In genomic region chr17:84152976-84153786, GRCm38 (mm10) we compare ENCODE assay signal across 11 mouse cellular contexts. TPM values are rescaled to one million over a fixed set of nuclear protein-coding genes. Genes with fewer than 3 reads are reported as not detected.
DNase-seq lines count a peak whose midpoint lies in the region; ATAC-seq and TF ChIP-seq lines count a peak whose summit lies in the region.
"Had no signal": no experiment of that assay in that cellular context is flagged by ENCODE, and none has a peak within 500 bp of the region (broad histone marks: within the 10 kb centered on the region; RNA-seq: fewer than 3 reads in every experiment).

No protein-coding gene starts in this region.

- no peaks in the 10 kb centered on the region for H3K9me3 ChIP-seq in midbrain, embryonic 10.5 days (replicated peaks)
- no peaks in the 10 kb centered on the region for H3K9me3 ChIP-seq in midbrain, embryonic 13.5 days

- H3K27ac ChIP-seq in midbrain, embryonic 10.5 days (replicated peaks): peak overlapping the region; percentile 61
- no peak overlapping the region for H3K27ac ChIP-seq in midbrain, embryonic 13.5 days
- H3K27ac ChIP-seq in gastrocnemius, adult 2 months: no peak overlapping the region

- H3K4me3 ChIP-seq in midbrain, embryonic 10.5 days: no peak overlapping the region
- H3K4me3 ChIP-seq in midbrain, embryonic 13.5 days (replicated peaks): no peak overlapping the region
- H3K4me3 ChIP-seq in gastrocnemius, adult 2 months: no peak overlapping the region

- DNase-seq in adrenal gland, postnatal 14 days: peak; percentile 45
- no peak for DNase-seq in adrenal gland, postnatal 36 days
- no peak for DNase-seq in midbrain, embryonic 10.5 days (ENCODE audit: low spot score)
- no peak for DNase-seq in gastrocnemius, adult 2 months
- no peak for DNase-seq in frontal cortex, postnatal 10 days (ENCODE audit: low spot score in 2 of 2)
- DNase-seq: cerebellum, adult 9-11 months; kidney, adult 9 months; lung, postnatal 14 days had no signal

- no peak overlapping the region for H3K9ac ChIP-seq in midbrain, embryonic 13.5 days (replicated peaks)

- no peak for ATAC-seq in midbrain, embryonic 13.5 days
- ATAC-seq in erythroblast, adult 5-6 weeks (replicated peaks; ENCODE audit: low FRiP score, poor library complexity, severe bottlenecking): peak; percentile 84
- ATAC-seq in megakaryocyte progenitor cell, adult 5-6 weeks (replicated peaks; ENCODE audit: poor library complexity): peak; percentile 20

- TF ChIP-seq CTCF in gastrocnemius, adult 2 months (IDR thresholded peaks at IDR 0.05): no peak

- intact Hi-C loops in gastrocnemius, adult 2 months (cut with DNase I): no loop called here

- H3K36me3 ChIP-seq in midbrain, embryonic 10.5 days: no peaks in the 10 kb centered on the region
- no peaks in the 10 kb centered on the region for H3K36me3 ChIP-seq in midbrain, embryonic 13.5 days

- H3K4me2 ChIP-seq in midbrain, embryonic 13.5 days (replicated peaks): no peak overlapping the region

- peaks cover 70% of the 10 kb centered on the region for H3K27me3 ChIP-seq in midbrain, embryonic 10.5 days (ENCODE audit: low read depth, poor library complexity, severe bottlenecking)
- H3K27me3 ChIP-seq in midbrain, embryonic 13.5 days: peaks cover 21% of the 10 kb centered on the region; the same call in 1 of the 2 replicates

- WGBS in midbrain, embryonic 10.5 days: 81% methylated on average over 12 of the region's 12 CpGs
- 86% methylated on average over 12 of the region's 12 CpGs for WGBS in midbrain, embryonic 13.5 days

- peaks cover 46% of the 10 kb centered on the region for H3K4me1 ChIP-seq in midbrain, embryonic 10.5 days
- H3K4me1 ChIP-seq in midbrain, embryonic 13.5 days (replicated peaks): peaks cover 20% of the 10 kb centered on the region

RNA-seq across cellular contexts. Expression of gene Zfp36l2, which starts 34.6 kb away (rescaled TPM):
- 73.8 and 85.4 TPM in 2 replicates for total RNA-seq in adrenal gland, postnatal 14 days (2021)
- 10 to 100 TPM; 71.6 to 77.9 TPM for total RNA-seq in adrenal gland, postnatal 36 days (2021)
- polyA plus RNA-seq in midbrain, embryonic 10.5 days (2016; fragmentation: Nextera tagmentation; extraction: Ambion mirVana): 7.8 and 8.1 TPM in 2 replicates
- polyA plus RNA-seq in midbrain, embryonic 13.5 days (2015; fragmentation: Nextera tagmentation; extraction: Ambion mirVana): 3.6 and 4.4 TPM in 2 replicates
- 50.2 and 57.8 TPM in 2 replicates for total RNA-seq in erythroblast, adult 5-6 weeks (2015; ENCODE audit: low replicate concordance)
- 23.0 and 25.8 TPM in 2 replicates for total RNA-seq in erythroblast, adult 5-6 weeks (2017; ENCODE audit: low replicate concordance)
- 269 and 286 TPM in 2 replicates for total RNA-seq in megakaryocyte progenitor cell, adult 5-6 weeks (2015)
- 98.9 and 112 TPM in 2 replicates for total RNA-seq in megakaryocyte progenitor cell, adult 5-6 weeks (2017)
- total RNA-seq in gastrocnemius, adult 2 months (2021): 10 to 100 TPM in 1 of 2 experiments, 1 to 10 TPM in 1; 9.7 to 10.1 TPM
